In genomic region chr2:38713596-38713995, GRCm38 (mm10) we compare ENCODE assay signal across 26 mouse cellular contexts. TPM values are rescaled to one million over a fixed set of nuclear protein-coding genes. Genes with fewer than 3 reads are reported as not detected.
A peak's percentile ranks its signal among the peaks of the same experiment; 100 is the strongest.
DNase-seq lines count a peak whose midpoint lies in the region; ATAC-seq and TF ChIP-seq lines count a peak whose summit lies in the region.
"Had no signal": no experiment of that assay in that cellular context is flagged by ENCODE, and none has a peak within 500 bp of the region (broad histone marks: within the 10 kb centered on the region; RNA-seq: fewer than 3 reads in every experiment).

No protein-coding gene starts in this region.

- no peak for TF ChIP-seq POLR2A in spleen, adult 2 months (IDR thresholded peaks at IDR 0.05; ENCODE audit: low read depth, low read length)
- TF ChIP-seq POLR2A in kidney, adult 2 months (IDR thresholded peaks at IDR 0.05; ENCODE audit: low read depth, low read length) = no peak

- peaks cover 50% of the 10 kb centered on the region for H3K4me1 ChIP-seq in forebrain, embryonic 10.5 days
- peaks cover 21% of the 10 kb centered on the region for H3K4me1 ChIP-seq in forebrain, embryonic 15.5 days
- H3K4me1 ChIP-seq in spleen, adult 2 months (ENCODE audit: control insufficient read depth, insufficient read depth, insufficient read length) = no peaks in the 10 kb centered on the region
- H3K4me1 ChIP-seq in kidney, adult 2 months (ENCODE audit: control insufficient read depth, insufficient read depth, low read length) = 0 out of 2 replicates have a peak, but pooled peaks cover 3% of the 10 kb centered on the region

- ATAC-seq in forebrain, embryonic 15.5 days (replicated peaks) = no peak
- ATAC-seq: forebrain, postnatal 0 days; Patski had no signal

- WGBS in forebrain, embryonic 10.5 days = 73% methylated on average over 3 of the region's 3 CpGs
- WGBS in forebrain, embryonic 15.5 days = 70% methylated on average over 3 of the region's 3 CpGs
- 72% methylated on average over 3 of the region's 3 CpGs for WGBS in spleen, adult 2 months
- WGBS in kidney, adult 2 months = 93% methylated on average over 3 of the region's 3 CpGs

- no peaks in the 10 kb centered on the region for H3K9me3 ChIP-seq in forebrain, embryonic 10.5 days
- H3K9me3 ChIP-seq in forebrain, embryonic 15.5 days = no peaks in the 10 kb centered on the region
- H3K9me3 ChIP-seq: forebrain, embryonic 12.5 days; hindbrain, embryonic 12.5 days; hindbrain, embryonic 15.5 days had no signal

- no peak for TF ChIP-seq CTCF in spleen, adult 2 months (IDR thresholded peaks at IDR 0.05; ENCODE audit: extremely low read depth, insufficient read depth, insufficient read length, insufficient replicate concordance)
- no peak for TF ChIP-seq CTCF in kidney, adult 2 months (conservative IDR thresholded peaks at IDR 0.05; ENCODE audit: insufficient read depth, insufficient read length, low read depth, low read length)

- H3K36me3 ChIP-seq in forebrain, embryonic 10.5 days (replicated peaks) = no peaks in the 10 kb centered on the region
- H3K36me3 ChIP-seq in forebrain, embryonic 15.5 days = no peaks in the 10 kb centered on the region
- H3K36me3 ChIP-seq in spleen, adult 2 months (ENCODE audit: control insufficient read depth, insufficient read depth, low read length) = no peaks in the 10 kb centered on the region
- no peaks in the 10 kb centered on the region for H3K36me3 ChIP-seq in kidney, adult 2 months (ENCODE audit: control insufficient read depth, insufficient read depth, low read length)
- H3K36me3 ChIP-seq: forebrain, embryonic 12.5 days; G1E; hindbrain, embryonic 12.5 days; hindbrain, embryonic 15.5 days had no signal

- no peak overlapping the region for H3K27ac ChIP-seq in forebrain, embryonic 10.5 days
- H3K27ac ChIP-seq in forebrain, embryonic 15.5 days (replicated peaks) = no peak overlapping the region
- H3K27ac ChIP-seq in spleen, adult 2 months (ENCODE audit: insufficient read depth, low read length) = peak overlapping the region; percentile 14; the same call in 1 of the 2 replicates
- H3K27ac ChIP-seq in kidney, adult 2 months (ENCODE audit: insufficient read depth, low read depth, low read length) = no peak overlapping the region
- H3K27ac ChIP-seq: forebrain, embryonic 12.5 days; gastrocnemius, adult 2 months; hindbrain, embryonic 12.5 days; hindbrain, embryonic 15.5 days had no signal

- no peak overlapping the region for H3K4me2 ChIP-seq in forebrain, embryonic 15.5 days (replicated peaks)
- H3K4me2 ChIP-seq: forebrain, embryonic 12.5 days; heart, embryonic 11.5 days; hindbrain, embryonic 12.5 days; hindbrain, embryonic 15.5 days had no signal

- H3K27me3 ChIP-seq in forebrain, embryonic 10.5 days (ENCODE audit: poor library complexity, severe bottlenecking) = peaks cover 87% of the 10 kb centered on the region
- H3K27me3 ChIP-seq in forebrain, embryonic 15.5 days = peaks cover 47% of the 10 kb centered on the region
- H3K27me3 ChIP-seq in spleen, adult 2 months (ENCODE audit: control insufficient read depth, insufficient read depth, low read length) = peaks cover 18% of the 10 kb centered on the region
- H3K27me3 ChIP-seq in kidney, adult 2 months (replicated peaks; ENCODE audit: control insufficient read depth, insufficient read depth, low read length) = peaks cover 11% of the 10 kb centered on the region

- no peak overlapping the region for H3K9ac ChIP-seq in forebrain, embryonic 15.5 days (replicated peaks)
- H3K9ac ChIP-seq: forebrain, embryonic 12.5 days; forebrain, postnatal 0 days; hindbrain, embryonic 12.5 days; hindbrain, embryonic 15.5 days had no signal

- DNase-seq in adrenal gland, adult 2 months = peak; percentile 54
- no peak for DNase-seq in adrenal gland, adult 18-20 months (ENCODE audit: low spot score in 2 of 2)
- peak; percentile 13 for DNase-seq in forebrain, embryonic 10.5 days (ENCODE audit: extremely low spot score, low spot score)
- no peak for DNase-seq in spleen, adult 2 months (ENCODE audit: low read depth in 1 of 2, low spot score in 2 of 2)
- DNase-seq in spleen, adult 12 weeks (ENCODE audit: low spot score) = no peak
- no peak for DNase-seq in kidney, adult 2 months
- DNase-seq: B cell, adult 2 months; cerebellum, adult 18-20 months; cerebellum, adult 9-10 months; cerebellum, postnatal 14 days; forebrain, postnatal 0 days; gastrocnemius, adult 2 months; gastrocnemius, postnatal 14 days; heart, adult 11 months had no signal

- H3K4me3 ChIP-seq in forebrain, embryonic 10.5 days = no peak overlapping the region
- H3K4me3 ChIP-seq in forebrain, embryonic 15.5 days = no peak overlapping the region
- H3K4me3 ChIP-seq in spleen, adult 2 months (ENCODE audit: extremely low read depth, insufficient read depth, insufficient read length) = peak overlapping the region; percentile 13; the same call in 1 of the 2 replicates
- H3K4me3 ChIP-seq in kidney, adult 2 months (ENCODE audit: insufficient read depth, low read depth, low read length) = no peak overlapping the region
- H3K4me3 ChIP-seq: forebrain, embryonic 12.5 days; gastrocnemius, adult 2 months; hindbrain, embryonic 12.5 days; hindbrain, embryonic 15.5 days had no signal

RNA-seq across cellular contexts. Expression of gene Nr5a1, which starts 0.7 kb away (rescaled TPM):
- total RNA-seq in adrenal gland, adult 2 months (2021) = 100 to 1,000 TPM; 302 to 765 TPM
- 836 and 1,436 TPM in 2 replicates for polyA plus RNA-seq in adrenal gland, adult 2 months (2012; rRNA removed)
- total RNA-seq in adrenal gland, adult 18-20 months (2021) = 1,000 to 10,000 TPM in 1 of 2 experiments, 100 to 1,000 TPM in 1; 563 to 1,005 TPM
- 0.33 and 0.69 TPM in 2 replicates for polyA plus RNA-seq in forebrain, embryonic 10.5 days (2016; fragmentation: Nextera tagmentation; extraction: Ambion mirVana)
- polyA plus RNA-seq in forebrain, embryonic 15.5 days (2015; fragmentation: Nextera tagmentation; extraction: Ambion mirVana) = 0.32 and 2.3 TPM in 2 replicates
- 15.1 and 15.7 TPM in 2 replicates for polyA plus RNA-seq in spleen, adult 2 months (2012; rRNA removed)
- polyA plus RNA-seq in kidney, adult 2 months (2012; rRNA removed) = 0.03 and 1.6 TPM in 2 replicates
- total RNA-seq: gastrocnemius, adult 2 months; gastrocnemius, postnatal 14 days; heart, adult 8-10 months; heart, postnatal 25 days; hematopoietic stem cell, adult 5-6 weeks had no signal
- polyA plus RNA-seq: heart, embryonic 11.5 days; heart, embryonic 14.5 days; heart, postnatal 0 days; hindbrain, embryonic 15.5 days; Patski had no signal

Comparison
In these comparisons a context has a peak if more than half of its experiments do, and no peak if none do; other contexts are left out.
1. DNase-seq: peak in adrenal gland, adult 2 months (single experiment) and forebrain, embryonic 10.5 days (single experiment); none in adrenal gland, adult 18-20 months (0 of 2), spleen, adult 2 months (0 of 2), spleen, adult 12 weeks (single experiment) and kidney, adult 2 months (single experiment).
2. RNA of gene Nr5a1, which starts 0.7 kb away (polyA plus RNA-seq): 836 to 1,436 TPM in adrenal gland, adult 2 months; 15.1 to 15.7 TPM in spleen, adult 2 months, 0.32 to 2.3 TPM in forebrain, embryonic 15.5 days, 0.33 to 0.69 TPM in forebrain, embryonic 10.5 days and 0.03 to 1.6 TPM in kidney, adult 2 months; every median in the first group is over 10 times any median in the second.